Mouse (Mus musculus) heart, embryonic 14.5 days (tissue): ENCODE measurements around the gene Grb2. TPM values are rescaled to one million over a fixed set of nuclear protein-coding genes. Genes with fewer than 3 reads are reported as not detected.

Source experiments
- ATAC-seq: fragments of 200-750 bp; cut with Nextera tagmentation; 2 replicates; pipeline ENCODE4 v1.8.0; 2017; ENCODE audit warnings: low read depth, moderate TSS enrichment; ENCODE audit not compliant: insufficient number of reproducible peaks, insufficient read depth, low FRiP score
- H3K27ac ChIP-seq, 2 experiments: fragments of 200-500 bp in 1 of 2; fragments of 300-500 bp in 1 of 2; sonication (generic) in 1 of 2; replicated peaks in 1 of 2; 2 replicates each; pipeline ENCODE4 v1.5.1; 2012 to 2014; ENCODE audit warnings: low read depth in 2 of 2, low read length in 2 of 2, control low read depth in 1 of 2, mild to moderate bottlenecking in 1 of 2, mixed read lengths in 1 of 2; ENCODE audit not compliant: control insufficient read depth in 1 of 2, insufficient read depth in 1 of 2
- H3K27me3 ChIP-seq: fragments of 300-500 bp; sonication (generic); 2 replicates; pipeline ENCODE4 v1.6.1; 2014; ENCODE audit warnings: mild to moderate bottlenecking, low read length, control low read depth; ENCODE audit not compliant: control insufficient read depth, insufficient read depth
- H3K36me3 ChIP-seq: fragments of 300-500 bp; sonication (generic); 2 replicates; pipeline ENCODE4 v1.6.1; 2014; ENCODE audit warnings: mild to moderate bottlenecking, control low read depth, low read length, mixed read lengths; ENCODE audit not compliant: control insufficient read depth, insufficient read depth
- H3K4me1 ChIP-seq, 2 experiments: fragments of 200-500 bp in 1 of 2; fragments of 300-500 bp in 1 of 2; sonication (generic) in 1 of 2; 2 replicates each; pipeline ENCODE4 v1.6.1; 2012 to 2014; ENCODE audit warnings: low read length in 2 of 2, control low read depth in 1 of 2, mixed read lengths in 1 of 2; ENCODE audit not compliant: control insufficient read depth in 2 of 2, insufficient read depth in 2 of 2
- H3K4me2 ChIP-seq: fragments of 300-500 bp; sonication (generic); 2 replicates; pipeline ENCODE4 v1.6.1; 2014; ENCODE audit warnings: mild to moderate bottlenecking, low read length
- H3K4me3 ChIP-seq, 2 experiments: fragments of 200-500 bp in 1 of 2; fragments of 300-500 bp in 1 of 2; sonication (generic) in 1 of 2; 2 replicates each; pipeline ENCODE4 v1.5.1; 2012 to 2014; ENCODE audit warnings: low read length in 2 of 2, mild to moderate bottlenecking in 2 of 2, control low read depth in 1 of 2, low read depth in 1 of 2, moderate library complexity in 1 of 2; ENCODE audit not compliant: control insufficient read depth in 1 of 2, insufficient read depth in 1 of 2
- H3K9ac ChIP-seq: fragments of 300-500 bp; sonication (generic); 2 replicates; pipeline ENCODE4 v1.6.1; 2014; ENCODE audit warnings: mild to moderate bottlenecking, low read length
- H3K9me3 ChIP-seq: fragments of 300-500 bp; sonication (generic); 2 replicates; pipeline ENCODE4 v1.6.1; 2016; ENCODE audit warnings: low read length, control low read depth; ENCODE audit not compliant: control insufficient read depth
- WGBS: fragments of 180-500 bp; shearing (Covaris S2); extraction: QIAGEN DNeasy Blood & Tissue Kit; methylation state at CpG from one replicate; pipeline ENCODE4 v1.1.7; 2014; 5-methylcytosine and 5-hydroxymethylcytosine counted together
- polyA plus RNA-seq: library from polyadenylated mRNA; unstranded; fragments of >200 nt; fragmentation: Nextera tagmentation; extraction: Ambion mirVana; gene quantifications from 2 replicates; pipeline ENCODE4 v1.2.1, GENCODE M21; 2014

Grb2 gene
- polyA plus RNA-seq, 1 experiment from 2014 or later, result 59.4 TPM

- no peaks in the 10 kb centered on the region for H3K27me3 ChIP-seq
- H3K27ac ChIP-seq, result no peak overlapping the region
- no peak overlapping the region for H3K4me3 ChIP-seq
- H3K9ac ChIP-seq, result no peak overlapping the region
- no peaks in the 10 kb centered on the region for H3K9me3 ChIP-seq
- no peaks in the 10 kb centered on the region for H3K36me3 ChIP-seq
- WGBS, result 87% methylated on average over 10 of the region's 10 CpGs
- no peak overlapping the region for H3K4me2 ChIP-seq
- ATAC-seq, result no peak
- peaks cover 7 to 38% of the 10 kb centered on the region in 2 experiments for H3K4me1 ChIP-seq
Observed at GRCm38 (mm10) chr11:115704648-115705047, 3.7 kb downstream of the Grb2 start.

- Histone ChIP-seq H3K9ac (no peak overlapping the region), H3K9me3 (no peaks in the 10 kb centered on the region), H3K4me2 (no peak overlapping the region), H3K36me3 (no peaks in the 10 kb centered on the region), H3K27ac (no peak overlapping the region), H3K4me1 (peaks cover 5 to 36% of the 10 kb centered on the region in 2 experiments), H3K4me3 (no peak overlapping the region), H3K27me3 (no peaks in the 10 kb centered on the region)
- WGBS, result 85% methylated on average over 2 of the region's 2 CpGs
- no peak for ATAC-seq
Observed at GRCm38 (mm10) chr11:115703466-115703865, 4.9 kb downstream of the Grb2 start.

GRCm38 (mm10) chr11:115698986-115699728 is 9.2 kb downstream of the Grb2 start:
- Histone ChIP-seq H3K4me2 (peak overlapping the region; percentile 96), H3K9ac (peak overlapping the region; percentile 88), H3K36me3 (peaks cover 10% of the 10 kb centered on the region), H3K4me1 (peaks cover 19 to 47% of the 10 kb centered on the region in 2 experiments), H3K27ac (peak overlapping the region; percentile 82 to 90), H3K27me3 (no peaks in the 10 kb centered on the region), H3K4me3 (peak overlapping the region; percentile 70 to 93), H3K9me3 (no peaks in the 10 kb centered on the region)
- 6% methylated on average over 17 of the region's 17 CpGs for WGBS
- peak; percentile 93 for ATAC-seq

GRCm38 (mm10) chr11:115697722-115698121 is 10.7 kb downstream of the Grb2 start:
- no peak overlapping the region for H3K4me3 ChIP-seq
- peaks cover 10% of the 10 kb centered on the region for H3K36me3 ChIP-seq
- H3K27ac ChIP-seq, result peak overlapping the region; percentile 43 to 62; a peak in 3 of 4 replicates
- peak overlapping the region; percentile 96 for H3K4me2 ChIP-seq
- 57% methylated on average over 3 of the region's 3 CpGs for WGBS
- H3K9ac ChIP-seq, result peak overlapping the region; percentile 88; the same call in 1 of the 2 replicates
- peaks cover 24 to 59% of the 10 kb centered on the region in 2 experiments for H3K4me1 ChIP-seq
- no peaks in the 10 kb centered on the region for H3K27me3 ChIP-seq
- no peaks in the 10 kb centered on the region for H3K9me3 ChIP-seq
- no peak for ATAC-seq

- H3K27ac ChIP-seq, result peak overlapping the region; percentile 43 to 62
- H3K4me2 ChIP-seq, result peak overlapping the region; percentile 96
- peak overlapping the region; percentile 48 for H3K9ac ChIP-seq
- no peak for ATAC-seq
- 33% methylated on average over 2 of the region's 2 CpGs for WGBS
- peaks cover 10% of the 10 kb centered on the region for H3K36me3 ChIP-seq
- H3K9me3 ChIP-seq, result no peaks in the 10 kb centered on the region
- peaks cover 25 to 65% of the 10 kb centered on the region in 2 experiments for H3K4me1 ChIP-seq
- H3K4me3 ChIP-seq, result no peak overlapping the region
- H3K27me3 ChIP-seq, result no peaks in the 10 kb centered on the region
Observed at GRCm38 (mm10) chr11:115697091-115697490, 11.3 kb downstream of the Grb2 start.

- peak overlapping the region; percentile 43 to 61 for H3K27ac ChIP-seq
- H3K9me3 ChIP-seq, result no peaks in the 10 kb centered on the region
- peaks cover 10% of the 10 kb centered on the region for H3K36me3 ChIP-seq
- peak overlapping the region; percentile 41; the same call in 1 of the 2 replicates for H3K9ac ChIP-seq
- H3K4me3 ChIP-seq, result no peak overlapping the region
- peak overlapping the region; percentile 96 for H3K4me2 ChIP-seq
- ATAC-seq, result no peak
- peaks cover 27 to 71% of the 10 kb centered on the region in 2 experiments for H3K4me1 ChIP-seq
- WGBS, result 66% methylated on average over 4 of the region's 4 CpGs
- H3K27me3 ChIP-seq, result no peaks in the 10 kb centered on the region
Observed at GRCm38 (mm10) chr11:115696471-115696870, 11.9 kb downstream of the Grb2 start.

GRCm38 (mm10) chr11:115693979-115694578 is 14.3 kb downstream of the Grb2 start:
- peaks cover 17% of the 10 kb centered on the region for H3K36me3 ChIP-seq
- H3K4me3 ChIP-seq, result no peak overlapping the region
- no peaks in the 10 kb centered on the region for H3K27me3 ChIP-seq
- H3K9me3 ChIP-seq, result no peaks in the 10 kb centered on the region
- ATAC-seq, result no peak
- H3K9ac ChIP-seq, result no peak overlapping the region
- WGBS, result 77% methylated on average over 12 of the region's 12 CpGs
- no peak overlapping the region for H3K4me2 ChIP-seq
- H3K27ac ChIP-seq, result peak overlapping the region in 1 of 2 experiments; percentile 31; a peak in 1 of 4 replicates
- peaks cover 35 to 76% of the 10 kb centered on the region in 2 experiments for H3K4me1 ChIP-seq
